Mouse (Mus musculus) thymus, postnatal 4 days (tissue): Measurements from ENCODE around the gene Tmem132a.

Experiments
- DNase-seq: peaks from one replicate; pipeline ENCODE4 v3.0.0; 2021

The Tmem132a gene

DNA sequence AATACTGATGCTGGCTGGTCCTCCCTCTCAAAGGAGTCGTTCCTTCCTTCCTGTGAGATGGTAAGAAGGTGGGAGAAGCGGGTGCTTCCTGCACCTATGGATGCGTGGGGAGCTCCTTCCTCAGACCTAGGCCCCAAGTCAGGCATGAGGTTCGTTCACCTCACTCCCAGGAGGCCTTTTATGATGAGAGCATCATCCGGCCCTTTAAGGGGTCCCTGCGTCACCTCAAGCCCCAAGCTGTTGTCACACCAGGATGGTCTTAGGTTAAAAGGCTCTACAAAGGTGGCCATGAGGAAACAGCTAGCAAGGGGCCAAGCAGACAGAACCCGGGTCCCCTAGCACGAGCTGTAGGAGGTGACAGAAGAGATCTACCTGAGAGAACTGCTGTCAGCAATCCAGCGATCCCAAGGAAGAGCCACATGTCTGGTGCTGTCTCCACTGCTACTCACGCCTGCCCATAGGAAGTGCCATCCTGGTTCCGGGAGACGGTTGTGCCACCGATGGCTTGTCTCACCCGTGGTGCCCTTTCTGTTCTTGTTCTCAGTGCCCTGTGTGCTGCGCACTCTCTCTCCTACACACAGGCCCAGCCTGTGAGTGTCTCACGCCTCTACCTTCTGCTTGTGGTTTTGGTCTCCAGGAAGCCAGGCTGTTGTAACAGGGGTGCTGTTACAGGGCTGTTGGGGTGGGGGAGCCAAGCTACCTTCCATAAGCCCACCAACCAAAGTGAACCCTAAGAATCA, 40.1 kb downstream of the Tmem132a start, which contains the start of gene Cd6:
Cd6 (minus strand) TSS at position 623 of the 740 bp plus-strand sequence.
- DNase-seq = peak; percentile 76

DNA sequence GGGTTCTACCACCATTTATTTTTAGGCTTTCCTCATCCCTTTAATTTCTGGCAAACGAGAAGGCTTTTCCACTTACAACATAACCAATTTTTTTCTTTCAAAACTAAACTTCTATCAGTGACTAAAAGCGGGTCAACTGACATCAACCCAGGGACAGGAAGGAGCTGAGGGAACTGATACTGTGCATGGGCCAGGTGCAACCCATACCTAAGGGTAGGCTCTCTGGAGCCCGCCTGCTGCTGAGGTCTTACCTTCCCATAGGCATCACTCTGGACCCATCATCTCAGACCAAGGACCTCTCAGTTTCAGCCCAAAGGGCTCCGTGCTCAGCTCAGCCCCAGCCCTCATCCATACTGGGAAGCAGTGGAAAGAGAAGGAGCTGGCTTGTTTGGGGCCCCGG, 41.4 kb downstream of the Tmem132a start:
- DNase-seq = peak; percentile 63

DNA sequence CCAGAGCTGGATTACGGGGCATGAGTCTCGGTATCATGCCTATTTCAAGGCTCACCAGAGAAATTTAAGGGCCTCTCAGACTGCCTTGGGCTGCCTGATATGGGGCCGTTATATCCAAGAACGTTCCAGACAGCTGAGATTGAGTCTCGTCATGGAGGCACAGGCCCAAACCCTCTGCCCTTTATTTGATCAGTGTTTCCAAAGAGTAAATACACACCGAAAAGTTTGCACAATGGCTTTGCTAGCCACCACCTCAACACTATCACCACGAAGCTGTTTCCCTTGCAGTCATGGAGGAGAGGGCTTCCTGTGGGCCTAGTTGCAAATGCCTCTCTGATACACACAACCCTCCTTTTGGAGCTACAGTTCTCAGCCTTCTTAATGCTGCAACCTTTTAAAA, 45.7 kb downstream of the Tmem132a start:
- DNase-seq = no peak

DNA sequence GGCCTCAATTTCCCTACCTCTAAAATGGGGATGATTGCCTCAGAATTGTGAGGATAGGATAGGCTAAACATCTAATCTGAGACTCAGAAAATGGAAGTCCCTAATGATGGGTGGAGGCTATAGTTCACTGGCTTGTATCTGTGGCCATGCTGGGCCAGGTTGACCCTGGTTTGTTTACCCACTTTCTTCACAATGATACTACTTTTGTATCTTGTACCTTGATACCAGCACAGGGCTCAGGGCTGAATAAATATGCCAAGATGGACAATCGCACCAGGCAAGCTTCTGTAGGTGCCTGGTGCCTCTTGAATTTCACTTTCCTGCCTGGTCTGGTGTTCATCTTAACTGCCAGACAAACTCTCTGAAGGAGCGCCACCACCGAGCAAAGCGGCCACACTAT, 47.2 kb downstream of the Tmem132a start:
- no peak for DNase-seq

DNA sequence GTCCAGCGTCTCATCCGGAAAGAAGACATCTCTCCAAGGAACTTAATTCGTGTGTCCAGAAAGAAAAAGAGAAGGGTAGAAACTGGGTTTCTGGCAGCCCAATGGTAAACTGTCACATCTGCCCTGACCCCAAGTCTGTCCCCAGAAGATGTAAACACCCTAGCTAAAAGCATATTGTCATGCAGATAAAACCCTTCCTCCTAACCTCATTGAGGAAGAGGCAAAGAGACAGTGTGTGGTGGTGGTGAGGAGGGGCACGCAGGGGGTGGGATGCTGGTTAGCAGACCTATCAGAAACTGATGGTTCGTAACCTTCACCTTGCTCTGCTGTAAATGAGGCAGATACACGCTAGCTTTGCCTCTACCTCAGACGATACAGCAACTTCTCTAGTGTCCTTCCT, 48.4 kb downstream of the Tmem132a start:
- no peak for DNase-seq

DNA sequence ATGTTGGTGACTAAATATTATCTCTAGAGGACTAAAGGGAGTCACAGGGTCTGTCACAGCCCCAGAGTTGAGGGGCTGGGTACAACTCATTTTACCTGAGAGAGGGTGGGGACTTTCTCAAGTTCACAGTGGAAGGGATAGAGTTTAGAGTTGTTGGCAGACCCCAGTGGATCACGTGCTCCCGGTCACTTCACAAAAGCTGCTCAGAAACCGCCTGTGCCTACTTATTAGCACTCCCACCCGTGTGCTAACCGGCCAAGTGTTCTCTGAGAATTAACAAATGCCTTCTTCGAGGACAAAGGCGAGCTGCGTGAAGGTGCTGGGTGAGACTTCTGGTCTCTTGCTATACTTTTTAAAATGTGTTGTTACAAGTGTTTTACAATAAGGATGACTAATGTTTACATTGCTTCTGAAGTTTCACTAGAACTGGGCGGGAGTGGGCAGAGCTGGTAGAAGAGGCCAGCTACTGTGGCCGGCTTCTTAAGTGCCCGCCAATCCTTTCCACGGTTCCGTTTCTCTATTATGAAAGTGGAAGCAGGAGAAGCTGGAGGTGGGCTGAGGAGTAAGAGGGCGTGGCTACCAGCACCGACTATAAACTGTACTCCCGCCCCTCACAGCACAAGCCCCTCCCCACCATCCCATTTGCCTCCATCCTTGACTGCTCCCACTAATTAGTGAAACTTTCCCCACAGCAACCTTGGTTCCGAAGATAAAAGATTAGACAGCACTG, 51.4 kb downstream of the Tmem132a start:
- no peak for DNase-seq

DNA sequence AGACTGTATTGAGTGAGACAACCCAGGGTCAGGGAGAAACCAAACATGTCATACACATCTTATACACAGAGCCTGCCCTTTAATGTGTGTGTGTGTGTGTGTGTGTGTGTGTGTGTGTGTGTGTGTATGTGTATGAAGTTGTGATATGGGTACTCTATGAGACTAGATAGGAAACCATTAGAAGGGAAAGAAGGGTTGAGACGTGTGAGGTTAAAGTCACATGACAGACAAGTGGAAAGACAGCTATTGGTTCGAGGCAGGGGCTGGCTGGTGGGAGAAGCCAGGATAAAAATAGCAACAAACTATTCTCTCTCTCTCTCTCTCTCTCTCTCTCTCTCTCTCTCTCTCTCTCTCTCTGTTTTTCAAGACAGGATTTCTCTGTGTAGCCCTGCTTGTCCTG, 53.3 kb downstream of the Tmem132a start:
- no peak for DNase-seq

DNA sequence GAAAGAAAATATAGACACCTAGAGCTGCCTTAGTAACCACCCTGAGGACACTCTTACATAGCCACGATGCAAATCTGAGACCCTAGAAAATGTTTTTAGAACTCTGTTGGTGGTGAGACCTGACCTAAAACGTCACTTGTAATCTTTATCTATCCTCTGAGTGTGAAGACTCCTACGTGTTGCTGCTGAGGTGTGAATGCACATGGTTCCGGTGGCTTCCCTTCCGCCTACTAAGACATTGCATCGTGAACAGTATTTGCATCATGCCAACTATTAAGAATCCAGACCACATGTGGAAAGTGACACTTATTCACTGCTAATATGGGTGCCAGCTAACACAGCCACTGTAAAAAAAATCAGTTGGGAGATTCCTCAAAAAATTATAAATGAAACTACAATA, 53.9 kb downstream of the Tmem132a start:
- no peak for DNase-seq

DNA sequence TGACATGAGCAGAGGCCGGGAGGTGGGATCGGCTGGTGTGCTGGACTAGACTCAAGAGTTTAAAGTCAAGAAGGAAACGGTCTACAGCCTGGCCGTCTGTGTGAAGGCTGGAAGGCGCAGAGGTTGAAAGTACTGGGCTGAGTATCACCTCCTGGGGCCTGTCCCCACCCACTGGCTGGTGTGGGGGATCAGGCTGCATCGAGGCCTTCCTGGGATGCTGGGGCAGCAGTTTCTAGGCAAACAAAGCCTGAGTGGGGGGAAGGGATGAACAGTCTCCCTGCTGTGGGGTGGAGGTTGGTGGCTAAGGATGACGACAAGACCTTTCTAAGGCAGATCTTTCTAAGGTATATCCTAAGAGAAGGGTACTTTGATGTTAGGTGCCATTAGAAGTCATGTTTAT, 55.8 kb downstream of the Tmem132a start:
- DNase-seq = no peak

DNA sequence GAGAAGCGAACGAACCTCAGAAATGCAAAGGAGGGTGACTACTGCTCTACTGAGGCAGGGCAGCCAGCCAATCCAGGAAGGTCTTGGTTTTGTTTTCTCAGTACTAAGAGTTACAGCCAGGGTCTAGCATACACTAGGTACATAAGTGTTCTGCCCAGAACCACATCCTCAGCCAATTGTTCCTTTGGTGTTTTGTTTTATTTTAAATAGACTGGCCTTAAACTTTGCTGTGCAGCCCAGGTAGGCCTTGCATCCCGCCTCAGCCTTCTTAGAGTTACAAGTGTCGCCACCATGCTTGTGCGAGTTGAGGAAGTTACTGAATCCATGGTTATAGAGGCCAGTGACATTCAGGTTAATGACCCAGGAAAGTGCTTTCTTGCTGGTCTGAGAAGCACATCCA, 56.7 kb downstream of the Tmem132a start:
- no peak for DNase-seq

DNA sequence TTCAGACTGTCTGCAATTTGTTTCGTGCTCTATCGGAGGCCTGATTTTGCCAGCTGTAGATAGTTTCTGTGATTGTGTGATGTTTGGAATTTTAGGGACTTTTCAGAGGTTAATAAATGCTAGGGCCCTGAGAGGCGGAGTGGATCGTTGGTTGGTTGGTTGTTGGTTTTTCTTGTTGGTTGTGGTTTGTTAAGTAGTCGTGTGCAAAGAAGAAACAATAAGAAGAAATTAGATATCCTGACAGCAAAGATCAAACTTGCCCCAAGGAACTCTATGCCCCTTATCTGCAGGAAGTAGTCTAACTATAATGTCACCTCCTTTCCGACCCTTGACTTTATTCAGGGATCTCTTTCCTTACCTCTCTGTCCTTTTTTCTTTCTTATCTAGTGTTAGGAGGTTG, 58.3 kb downstream of the Tmem132a start:
- DNase-seq = no peak

DNA sequence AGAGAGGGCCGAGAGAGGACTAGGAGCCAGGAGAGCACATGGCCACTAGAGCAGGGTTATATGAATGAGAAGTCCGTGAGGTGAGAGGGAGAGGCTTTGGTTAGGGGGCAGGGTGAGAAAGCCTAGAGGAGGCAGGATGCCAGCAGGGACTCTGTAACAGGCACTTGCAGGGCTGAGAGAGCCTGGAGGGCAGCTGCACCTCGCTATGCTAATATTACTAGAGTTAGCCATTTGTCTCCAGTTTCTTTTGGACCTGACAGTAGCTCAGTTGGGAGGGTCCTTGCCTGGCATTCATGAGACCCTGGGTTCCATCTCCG, 59.6 kb downstream of the Tmem132a start:
- no peak for DNase-seq

DNA sequence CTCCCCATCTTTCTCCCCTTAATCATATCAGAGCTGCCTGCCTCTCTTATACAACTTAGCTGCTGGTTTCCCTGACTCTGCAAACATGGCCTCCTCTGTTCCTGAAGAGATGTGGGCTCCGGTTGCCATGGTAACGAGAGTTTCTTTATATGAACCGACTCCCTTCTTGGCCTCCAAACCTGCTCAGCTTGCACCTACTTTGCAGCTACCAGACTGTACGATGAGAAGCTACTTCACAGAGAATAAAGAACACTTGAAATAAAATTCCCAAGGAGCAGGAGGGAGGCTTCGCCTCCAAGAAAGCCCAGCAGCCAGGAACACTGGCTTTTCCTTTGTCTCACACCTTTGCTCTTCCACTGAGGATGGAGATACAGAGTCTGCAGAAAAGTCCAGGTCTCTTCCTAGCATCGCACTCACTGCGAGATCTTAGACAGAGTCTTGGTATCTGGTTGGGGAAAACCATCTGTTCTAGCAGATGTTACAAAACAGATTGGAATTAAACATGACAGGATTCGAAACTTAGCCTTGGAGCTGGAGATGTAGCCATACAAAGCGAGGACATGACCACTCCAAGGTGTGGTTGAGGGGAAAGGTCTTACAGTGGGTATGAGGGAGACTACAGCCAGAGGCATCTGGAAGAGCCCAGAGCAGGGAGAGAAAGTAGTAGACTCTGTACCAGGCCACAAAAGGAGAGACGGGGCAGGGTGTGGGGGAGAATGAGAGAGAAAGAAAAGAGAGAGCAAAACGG, 60.1 kb downstream of the Tmem132a start:
- DNase-seq = no peak

DNA sequence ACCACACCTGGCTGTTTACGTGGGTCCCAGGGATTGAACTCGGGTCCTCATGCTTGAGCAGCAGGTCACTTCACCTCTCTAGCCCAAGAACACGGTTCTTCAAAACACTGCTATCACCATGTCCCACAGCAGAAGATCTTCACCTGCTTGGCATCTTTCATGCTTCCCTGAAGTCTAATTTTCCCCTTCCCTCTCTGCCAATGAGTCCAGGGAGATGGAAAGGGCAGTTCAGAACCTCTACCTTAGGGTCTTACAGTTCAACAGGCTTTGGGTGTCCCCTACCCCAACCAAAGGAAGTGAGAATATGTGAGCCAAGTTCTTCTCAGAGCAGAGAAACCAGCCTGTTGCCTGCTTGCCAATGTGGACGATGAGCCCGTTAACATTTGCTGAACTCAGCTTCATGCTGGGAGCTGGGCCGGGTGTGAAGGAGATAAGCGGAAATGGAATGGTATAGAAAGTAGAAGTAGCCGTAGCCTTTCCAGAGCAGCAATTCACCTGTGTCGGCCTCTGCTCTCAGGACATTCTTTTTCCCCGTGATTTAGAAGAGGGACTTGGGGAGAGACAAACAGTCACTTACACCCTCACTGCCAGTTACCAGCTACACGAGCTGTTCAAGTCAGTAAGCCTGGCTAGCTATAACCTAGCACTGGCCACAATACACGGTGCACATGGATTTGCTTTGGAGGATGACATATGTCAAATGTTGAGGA, 61.1 kb downstream of the Tmem132a start:
- no peak for DNase-seq
